Mouse (Mus musculus) thymus, adult 2 months (tissue): ENCODE measurements around the gene Gm49322.

Source experiments
- CTCF ChIP-seq: fragments of 200-500 bp; IDR thresholded peaks from 2 replicates; pipeline ENCODE4 v1.5.1; 2012; ENCODE audit warnings: mild to moderate bottlenecking, control low read depth, low read length, moderate library complexity, borderline replicate concordance; ENCODE audit not compliant: control insufficient read depth, poor library complexity, insufficient read depth; ENCODE audit errors: extremely low read depth
- POLR2A ChIP-seq: fragments of 200-500 bp; IDR thresholded peaks from 2 replicates; pipeline ENCODE4 v1.6.1; 2012; ENCODE audit warnings: mild to moderate bottlenecking, low read length, control low read depth, moderate library complexity; ENCODE audit not compliant: control insufficient read depth, poor library complexity, insufficient read depth; ENCODE audit errors: extremely low read depth

DNA sequence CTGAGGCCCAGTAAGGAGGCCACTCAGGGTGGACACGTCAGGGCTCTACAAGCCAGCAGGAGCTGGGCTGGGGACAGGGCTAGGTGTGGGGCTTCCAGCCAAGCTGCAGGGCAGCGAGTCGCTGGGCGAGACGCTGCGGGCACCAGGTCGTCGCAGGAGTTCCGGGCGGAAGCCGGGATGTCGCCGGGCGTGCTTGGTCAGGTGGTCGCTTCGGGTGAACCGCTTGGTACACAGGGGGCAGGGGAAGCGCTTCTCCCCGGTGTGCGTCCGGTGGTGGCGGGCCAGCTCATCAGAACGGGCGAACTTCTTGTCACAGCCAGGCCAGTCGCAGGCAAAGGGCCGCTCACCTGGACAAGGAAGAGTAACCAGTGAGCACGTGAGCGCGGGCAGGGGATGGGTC lies 36.9 kb upstream of the Gm49322 start:
- TF ChIP-seq CTCF: no peak
- TF ChIP-seq POLR2A: no peak
